Mouse (Mus musculus): ENCODE results near the gene Gm21411.
"Not testable (repeated sequence)": the region's sequence is repeated elsewhere in the genome, so short reads cannot be mapped to it uniquely, and the experiment has no call there.

GRCm38 (mm10) chr4:146903126-146903525 is 6.3 kb downstream of the Gm21411 start:
- not testable (repeated sequence) for TF ChIP-seq CTCF, POLR2A (IDR thresholded peaks at IDR 0.05; ENCODE audit: extremely low read depth, insufficient read depth, low read length)
